Mouse (Mus musculus) brain, embryonic 18.5 days (tissue): ENCODE measurements around the gene Gm37240.

Experiments used
- DNase-seq: peaks from one replicate; pipeline ENCODE4 v3.0.0-alpha.2; 2012; ENCODE audit warnings: low read depth, low spot score

The Gm37240 gene

DNA sequence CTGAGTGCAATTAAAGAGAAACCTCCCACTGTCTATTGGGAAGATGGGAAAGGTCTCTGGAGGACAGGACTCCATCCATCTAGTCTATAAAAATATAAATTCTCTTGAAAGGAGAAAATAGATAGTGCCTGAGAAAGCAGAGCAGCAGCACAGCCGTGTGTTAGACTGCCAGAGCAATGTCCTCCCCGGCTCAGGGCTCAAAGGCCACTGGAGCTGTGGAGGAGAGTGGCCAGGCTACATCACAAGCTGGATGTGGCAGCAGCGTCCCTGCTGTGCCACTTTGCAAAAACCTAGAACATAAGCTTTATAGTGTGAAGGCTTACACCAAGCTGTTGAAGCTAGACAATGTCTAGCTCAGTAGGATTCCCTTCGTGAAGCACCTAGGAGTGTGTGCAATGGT, 138.0 kb downstream of the Gm37240 start:
- DNase-seq, result no peak

DNA sequence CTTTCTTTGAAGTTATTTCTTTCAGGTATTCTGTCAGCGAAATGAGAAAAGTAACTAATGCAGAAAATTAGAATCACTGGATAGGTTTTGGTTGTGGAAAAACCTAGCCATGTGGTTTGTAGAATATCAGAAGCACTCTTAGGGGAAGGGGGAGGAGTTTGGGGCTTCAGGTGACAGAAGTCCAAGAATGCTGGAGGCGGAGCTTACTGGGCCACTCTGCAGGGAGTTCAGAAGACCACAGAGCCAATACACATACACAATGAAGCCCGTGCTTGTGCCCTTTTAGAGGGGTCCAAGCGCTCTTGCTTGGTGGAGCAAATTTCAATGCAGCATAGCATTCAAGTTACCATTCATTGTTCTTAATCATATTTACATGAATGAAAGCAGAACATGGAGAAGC, 138.5 kb downstream of the Gm37240 start:
- no peak for DNase-seq

DNA sequence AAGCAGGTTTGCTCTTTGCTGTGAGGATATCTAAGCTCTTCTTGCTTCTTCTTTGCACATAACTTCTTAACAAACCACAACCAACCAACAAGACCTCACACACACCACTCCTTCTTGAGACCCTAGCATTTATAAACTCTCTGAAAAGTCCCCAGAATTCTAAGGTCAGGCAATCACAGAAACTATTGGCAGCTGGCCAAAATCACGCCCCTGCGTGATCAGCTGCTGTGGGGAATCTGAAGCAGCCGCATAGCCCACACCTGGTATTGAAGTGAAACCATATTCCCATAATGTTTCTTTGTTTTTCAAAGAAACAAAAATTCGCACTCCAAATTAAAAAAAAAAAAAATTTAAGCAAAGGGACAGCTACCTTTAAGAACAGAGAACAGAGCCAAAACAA, 141.2 kb downstream of the Gm37240 start:
- no peak for DNase-seq

DNA sequence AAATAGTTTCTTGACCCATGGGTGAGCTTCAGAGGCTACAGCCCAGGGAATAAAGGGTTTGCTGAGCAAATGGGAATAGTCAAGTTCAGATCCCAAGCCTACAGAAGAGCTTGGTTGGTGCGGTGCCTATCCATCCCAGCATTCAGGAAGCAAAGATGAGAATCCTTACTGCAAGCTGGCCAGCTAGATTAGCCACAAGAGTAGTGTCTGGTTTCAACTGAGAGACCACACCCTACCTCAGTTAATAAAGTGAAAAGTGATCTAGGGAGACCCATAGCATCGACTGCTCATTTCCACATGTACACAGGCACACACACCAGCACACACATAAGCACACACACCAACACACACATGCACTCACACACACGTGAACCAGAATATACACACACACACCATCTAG, 145.6 kb downstream of the Gm37240 start:
- DNase-seq, result no peak

DNA sequence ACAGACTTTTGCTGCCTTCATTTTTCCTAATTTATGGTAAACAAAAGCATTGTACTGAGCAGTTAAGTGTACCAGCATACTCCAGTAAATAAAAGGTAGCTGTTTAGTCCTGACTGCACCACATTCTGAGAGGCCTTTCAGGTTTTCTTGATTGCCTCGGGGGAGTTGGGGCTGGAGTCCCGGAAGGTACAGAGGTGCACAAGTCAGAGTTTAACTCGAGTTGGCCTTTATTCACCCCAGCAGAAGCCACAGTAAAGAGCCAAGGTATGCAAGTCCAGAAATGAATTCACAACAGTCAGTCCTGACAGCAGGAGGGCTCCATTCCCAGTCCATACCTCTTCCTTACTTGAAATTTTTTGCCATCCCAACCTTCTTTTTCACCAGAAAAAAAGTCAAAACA, 148.7 kb downstream of the Gm37240 start:
- DNase-seq, result no peak

DNA sequence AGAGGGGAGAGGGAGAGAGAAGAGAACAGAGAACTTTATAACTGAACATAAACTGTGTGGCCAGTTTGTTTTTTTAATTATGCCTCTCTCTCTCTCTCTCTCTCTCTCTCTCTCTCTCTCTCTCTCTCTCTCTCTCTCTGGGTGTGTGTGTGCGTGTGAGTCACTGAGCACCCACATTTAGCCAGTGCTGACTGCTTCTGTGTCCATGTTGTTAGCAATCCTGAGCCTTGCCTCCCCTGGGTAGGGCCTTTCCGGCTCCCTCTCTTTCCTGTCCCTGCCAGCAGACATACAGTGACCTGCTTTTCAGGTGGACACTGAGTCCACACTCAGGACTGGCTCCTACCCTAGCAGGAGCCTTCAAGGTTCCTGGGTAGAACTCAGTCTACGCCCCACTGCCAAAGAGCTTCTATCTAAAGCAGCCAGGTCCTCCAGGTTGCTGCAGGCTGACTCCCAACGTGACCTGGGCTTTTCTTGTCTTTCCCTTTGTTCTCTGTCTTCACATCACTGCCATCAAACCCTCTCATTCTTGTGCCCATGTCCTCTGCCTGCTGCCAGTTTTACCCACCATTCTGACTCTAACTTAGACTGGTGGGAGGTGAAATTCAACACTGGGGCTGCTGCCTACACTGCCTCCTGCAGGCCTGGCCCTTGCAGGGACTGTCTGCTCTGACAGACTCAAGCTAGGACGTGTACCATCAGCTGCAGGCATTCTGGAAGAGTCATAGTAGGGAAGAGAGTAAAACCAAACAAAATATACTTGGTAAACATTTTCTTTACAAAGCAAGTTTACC, 153.2 kb downstream of the Gm37240 start:
- no peak for DNase-seq

DNA sequence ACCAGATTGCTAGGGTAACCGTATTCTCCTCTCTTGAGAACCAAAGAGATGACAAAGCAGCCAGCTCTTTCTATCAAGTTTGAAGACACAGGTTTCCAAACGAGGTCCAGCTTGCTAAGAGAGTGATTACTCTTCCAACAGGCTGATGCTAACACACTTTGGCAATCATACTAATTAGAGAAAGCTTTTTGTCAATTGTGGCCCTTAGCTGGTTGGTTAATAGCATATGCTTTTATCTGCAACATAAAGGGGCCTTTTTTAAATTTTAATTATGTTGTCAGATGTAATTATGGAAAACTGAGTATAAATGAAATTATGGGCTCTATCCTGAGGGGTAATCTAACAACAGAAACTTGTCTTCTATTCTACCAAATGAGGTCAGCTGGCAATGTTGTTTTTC, 160.1 kb downstream of the Gm37240 start:
- no peak for DNase-seq

DNA sequence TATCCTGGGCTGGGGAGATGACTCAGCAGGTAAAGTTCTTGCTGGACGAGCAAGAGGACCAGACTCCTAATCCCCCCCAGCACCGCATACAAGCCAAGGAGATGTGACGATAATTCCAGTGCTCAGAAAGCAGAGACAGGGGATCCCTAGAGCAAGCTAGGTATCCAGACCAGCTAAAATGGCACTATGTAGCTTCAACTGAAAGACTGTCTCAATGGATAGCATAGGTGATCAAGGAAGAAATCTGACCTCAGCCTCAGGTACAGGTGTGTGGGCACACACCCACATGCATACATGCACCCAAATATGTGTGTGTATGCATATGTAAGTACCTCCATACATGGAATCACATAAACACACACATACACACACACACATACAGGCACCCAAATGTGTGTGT, 161.3 kb downstream of the Gm37240 start:
- no peak for DNase-seq

DNA sequence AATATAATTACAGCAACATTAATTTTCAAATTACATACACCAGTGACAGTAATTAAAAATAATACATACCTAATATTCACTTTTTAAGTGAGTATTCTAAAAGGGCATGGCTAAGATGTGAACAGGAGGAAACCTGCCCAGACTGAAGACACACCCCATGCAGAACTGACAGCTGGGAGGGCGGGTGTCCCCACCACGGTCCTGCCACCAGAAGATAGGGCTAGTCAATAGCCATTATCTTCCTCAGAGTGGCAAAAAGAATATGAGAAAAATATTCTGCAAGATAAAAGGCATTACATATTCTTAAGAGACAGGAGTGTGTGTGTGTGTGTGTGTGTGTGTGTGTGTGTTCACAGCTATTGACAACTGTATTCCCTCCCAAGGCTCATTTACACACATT, 162.2 kb downstream of the Gm37240 start:
- no peak for DNase-seq

DNA sequence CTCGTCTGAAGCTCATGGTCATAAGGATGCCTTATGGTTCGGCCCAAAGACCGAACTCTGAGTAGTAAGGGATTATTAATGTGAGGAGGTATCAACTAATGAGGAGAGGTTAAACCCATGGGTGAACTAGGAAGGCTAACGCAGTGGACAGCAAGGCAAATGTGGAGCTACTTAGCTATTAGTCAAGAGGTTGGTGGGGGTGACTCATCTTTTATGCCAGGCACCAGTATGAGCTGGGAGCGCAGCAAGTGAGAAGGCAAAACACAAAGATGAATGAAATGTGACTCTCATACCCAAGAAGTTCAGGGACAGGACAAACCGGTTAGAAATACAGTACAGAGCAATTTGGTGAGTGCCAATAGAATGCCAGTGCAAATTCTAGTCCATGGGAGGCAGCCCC, 164.7 kb downstream of the Gm37240 start:
- no peak for DNase-seq

DNA sequence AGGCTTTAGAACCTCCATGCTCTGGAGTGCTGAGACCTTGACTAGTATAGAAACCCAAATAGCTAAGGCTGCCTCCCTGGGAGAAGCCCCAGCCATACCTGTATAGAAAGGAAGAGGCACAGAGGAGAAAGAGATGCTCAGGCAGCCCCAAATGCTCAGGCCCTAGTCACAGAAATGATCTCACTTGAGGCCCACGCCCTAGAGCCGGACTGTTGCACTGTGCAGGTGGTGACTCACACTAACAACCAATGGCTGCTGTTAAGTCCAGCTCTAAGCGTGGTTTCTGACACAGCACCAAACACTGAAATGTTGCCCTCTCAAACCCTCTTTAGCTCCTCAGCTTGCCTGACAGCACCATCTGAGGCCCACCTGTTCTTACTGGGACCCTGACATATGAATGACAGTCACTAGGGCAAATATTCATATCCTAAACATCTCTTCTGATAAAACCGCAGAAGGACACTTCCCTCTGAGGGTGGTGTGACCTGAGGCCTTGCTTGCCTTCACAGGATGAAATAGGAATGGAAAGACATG, 171.5 kb downstream of the Gm37240 start:
- no peak for DNase-seq

DNA sequence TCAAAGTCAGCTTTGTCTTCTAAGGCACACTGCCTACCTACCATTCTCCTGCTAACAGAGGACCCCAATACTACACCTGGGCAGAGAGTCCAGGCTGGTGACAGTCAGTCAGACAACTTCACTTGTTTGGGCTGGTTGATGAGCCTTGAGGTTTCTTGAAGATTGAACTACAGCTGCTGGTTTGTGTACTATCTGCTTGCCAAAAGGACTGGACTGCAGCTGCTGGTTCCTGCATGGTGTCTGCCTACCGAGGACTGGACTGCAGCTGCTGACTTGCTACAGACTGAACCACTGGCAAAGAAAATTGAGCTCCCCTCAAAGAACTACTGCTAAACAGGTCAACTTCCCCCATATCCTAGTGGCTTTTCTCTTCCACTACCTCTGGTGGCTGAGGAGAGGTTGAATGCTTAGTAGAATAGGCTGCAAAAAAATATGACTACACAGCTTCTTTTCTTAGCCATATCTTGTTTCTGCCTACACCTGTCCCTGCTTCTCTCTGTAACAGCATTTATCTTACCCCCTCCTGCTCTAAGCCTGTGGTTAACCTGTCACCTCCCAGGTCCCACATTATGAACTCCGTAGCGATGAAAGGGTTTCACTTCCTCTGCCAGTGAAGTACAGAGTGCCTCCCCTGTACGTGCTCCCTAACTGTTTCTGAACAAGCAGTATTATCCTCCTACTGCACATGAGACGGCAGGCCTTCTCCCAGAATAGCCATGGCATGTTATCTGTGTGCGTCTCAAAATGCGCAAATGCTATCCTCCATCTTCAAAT, 173.2 kb downstream of the Gm37240 start:
- DNase-seq, result no peak

DNA sequence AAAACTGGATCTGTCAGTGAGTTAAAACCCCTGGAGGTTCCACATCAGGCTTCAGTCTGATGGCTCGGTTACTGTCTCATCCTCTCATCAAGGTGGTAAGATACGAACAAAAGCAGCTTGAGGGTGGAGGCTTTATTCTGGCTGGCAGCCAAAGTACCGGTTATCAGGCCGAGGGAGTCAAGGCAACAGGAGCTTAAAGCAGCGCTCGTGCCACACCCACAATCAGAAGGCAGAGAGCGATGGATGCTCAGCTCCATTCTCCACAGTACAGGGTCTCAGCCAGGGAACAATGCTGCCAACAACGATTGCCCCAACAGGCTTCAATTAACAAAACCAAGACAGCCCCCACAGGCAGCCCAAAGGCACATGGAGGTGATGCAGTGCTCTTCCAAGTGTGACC, 176.6 kb downstream of the Gm37240 start:
- no peak for DNase-seq

DNA sequence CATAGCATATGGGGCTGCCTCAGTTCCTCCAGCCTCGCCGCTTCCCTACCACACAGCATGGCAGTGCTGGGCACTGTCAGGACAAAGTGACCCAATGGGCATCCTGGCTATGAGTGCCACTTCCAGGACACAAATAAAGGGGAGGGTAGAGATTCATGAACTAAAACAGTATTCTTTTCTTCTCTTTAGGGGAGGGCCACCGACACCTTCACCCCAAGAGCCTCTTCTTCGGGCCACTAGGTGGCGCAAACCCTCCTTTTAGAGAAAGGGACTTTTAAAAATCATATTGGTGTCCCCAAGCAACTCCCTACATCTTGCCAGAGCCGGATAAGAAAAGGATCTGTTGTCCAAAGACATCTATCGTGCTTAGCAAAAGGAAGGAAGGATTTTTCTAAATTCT, 179.9 kb downstream of the Gm37240 start:
- DNase-seq, result no peak

DNA sequence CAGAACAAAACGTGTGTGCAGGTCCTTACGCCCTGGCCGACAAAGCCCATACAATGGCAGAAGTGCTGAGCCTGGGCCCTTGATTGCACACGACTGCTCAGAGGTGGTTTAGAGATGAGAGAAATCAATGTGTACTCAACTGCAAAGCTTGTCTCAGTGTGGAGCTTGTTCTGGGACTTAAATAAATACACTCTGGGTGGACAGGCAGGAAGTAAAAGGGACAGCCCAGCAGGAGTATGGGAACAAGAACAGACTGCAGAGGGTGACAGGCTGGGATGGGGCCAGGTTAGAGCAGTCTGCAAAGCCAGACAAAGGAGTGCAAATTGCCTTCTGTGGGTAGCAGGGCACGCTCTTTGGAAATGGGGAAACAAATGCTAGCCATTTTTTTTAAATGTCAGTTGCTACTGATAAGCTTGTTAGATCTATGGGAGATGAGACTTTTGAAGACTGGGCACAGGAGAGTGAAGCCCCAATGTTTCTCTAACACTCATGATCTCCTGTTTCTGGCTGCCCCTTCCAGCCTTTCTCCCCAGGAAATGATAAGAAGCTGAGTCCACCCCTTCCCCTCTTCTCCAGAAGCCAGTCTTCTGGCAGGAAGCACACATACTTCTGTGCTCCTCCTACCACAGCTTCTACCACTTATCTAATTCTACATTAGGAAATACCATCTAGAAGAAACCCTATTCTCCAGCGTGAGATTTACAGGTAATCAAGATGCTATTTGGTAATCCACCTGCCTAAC, 184.0 kb downstream of the Gm37240 start:
- no peak for DNase-seq

DNA sequence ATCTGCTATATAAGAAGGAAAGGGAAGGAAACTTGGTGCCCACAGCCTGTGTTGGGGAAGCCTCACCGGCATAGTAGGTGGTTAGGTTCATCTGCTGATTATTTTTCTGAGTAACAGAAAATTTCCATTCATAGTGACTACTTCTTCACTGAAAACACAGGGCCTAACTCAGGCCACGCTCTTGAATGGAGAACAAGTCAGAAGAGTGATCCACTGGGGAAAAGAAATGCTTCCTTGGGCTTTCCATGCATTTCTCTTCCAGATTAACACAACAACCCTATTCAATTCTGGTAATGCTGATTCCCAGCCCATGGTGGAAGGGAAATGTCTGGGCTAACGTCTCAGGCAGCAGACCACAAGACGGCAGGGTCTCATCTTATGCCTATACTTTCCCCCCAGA, 188.8 kb downstream of the Gm37240 start:
- no peak for DNase-seq

DNA sequence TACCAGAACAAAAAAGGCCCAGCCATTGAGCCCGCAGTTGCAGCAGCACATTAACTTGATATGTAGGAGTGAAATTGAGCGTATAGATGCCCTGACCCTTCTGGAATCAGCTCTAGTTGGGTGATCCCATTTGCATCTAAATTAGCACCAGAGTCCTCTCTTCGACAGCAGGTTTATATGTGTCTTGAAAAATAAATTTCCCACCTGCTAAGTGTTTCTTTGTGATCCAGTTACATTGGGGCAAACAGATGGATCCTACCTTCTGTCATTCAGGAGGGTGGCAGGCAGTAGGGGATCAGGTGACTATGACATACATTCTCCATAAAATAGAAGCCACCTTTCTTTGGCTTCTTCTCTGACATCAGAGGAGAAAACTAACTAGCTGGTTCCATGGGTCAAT, 192.3 kb downstream of the Gm37240 start:
- DNase-seq, result no peak

DNA sequence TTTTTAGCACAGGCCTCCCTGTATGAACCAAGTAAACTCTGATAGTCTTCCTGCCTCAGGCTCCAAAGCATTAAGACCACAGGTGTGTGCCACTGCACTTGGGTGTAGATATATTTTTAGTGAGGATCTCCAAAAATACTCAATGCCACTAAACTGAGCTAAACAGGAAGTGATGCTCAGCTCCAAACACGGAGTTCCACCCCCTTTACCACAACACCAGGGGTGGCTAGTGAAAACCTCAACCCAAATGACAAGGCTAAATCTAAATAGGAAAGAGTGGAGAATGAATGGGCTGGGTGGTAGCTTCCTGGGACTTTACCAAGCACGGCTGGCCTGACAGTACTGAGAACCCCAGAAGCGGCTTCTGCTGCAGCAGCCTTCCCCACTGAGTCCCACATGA, 194.3 kb downstream of the Gm37240 start:
- no peak for DNase-seq

DNA sequence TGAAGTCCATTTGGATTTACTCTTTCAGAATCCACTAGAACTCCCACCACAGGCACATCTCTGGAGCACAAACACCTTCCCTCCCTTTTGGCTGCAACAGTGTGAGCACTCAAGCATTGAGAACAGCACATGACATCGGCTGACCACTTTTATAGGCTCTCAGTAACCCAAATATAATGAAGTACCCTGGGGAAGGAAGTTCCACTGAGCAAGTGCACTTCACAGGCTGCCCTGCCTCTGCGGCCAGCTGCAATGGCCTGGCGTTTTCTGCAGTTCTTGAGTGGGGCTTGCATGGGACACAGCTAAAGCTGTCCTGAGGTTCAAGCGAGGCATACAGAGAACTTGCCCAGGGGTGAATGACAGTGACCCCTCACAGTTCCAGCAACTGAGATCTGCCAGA, 196.2 kb downstream of the Gm37240 start:
- no peak for DNase-seq

DNA sequence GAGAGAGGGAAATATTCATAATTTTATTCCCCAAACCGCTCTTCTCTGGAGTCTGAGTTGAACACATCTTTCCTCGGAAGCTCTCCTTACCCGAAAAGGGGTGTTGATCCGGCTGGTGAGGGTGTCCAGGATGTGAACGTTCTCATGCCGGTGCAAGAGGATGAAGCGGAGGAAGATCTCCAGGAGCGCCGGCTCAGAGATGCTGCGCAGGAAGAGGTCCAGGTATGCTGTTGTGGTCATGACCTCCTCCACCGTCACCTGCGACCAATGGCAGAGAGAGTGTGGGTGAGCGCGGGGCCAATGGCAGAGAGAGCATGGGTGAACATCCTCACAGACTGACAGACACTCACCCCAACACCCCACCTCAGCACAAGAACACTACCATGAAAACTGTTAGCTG, 199.0 kb downstream of the Gm37240 start:
- DNase-seq, result no peak

DNA sequence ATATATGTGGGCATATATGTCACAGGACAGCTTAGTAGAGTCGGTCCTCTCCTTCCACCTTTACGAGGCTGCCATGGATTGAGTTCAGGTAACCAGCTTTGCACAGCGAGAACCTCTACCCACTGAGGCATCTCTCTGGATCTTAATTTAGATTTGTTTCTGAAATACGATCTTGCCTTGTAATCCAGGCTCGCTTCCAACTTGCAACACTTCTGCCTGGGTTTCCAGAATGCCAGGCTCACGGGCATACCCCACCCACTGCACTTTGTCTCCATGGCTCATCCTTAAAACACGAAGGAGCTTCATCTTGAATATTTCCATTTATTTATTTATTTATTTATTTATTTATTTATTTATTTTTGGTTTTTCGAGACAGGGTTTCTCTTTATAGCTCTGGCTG, 202.0 kb downstream of the Gm37240 start:
- no peak for DNase-seq

DNA sequence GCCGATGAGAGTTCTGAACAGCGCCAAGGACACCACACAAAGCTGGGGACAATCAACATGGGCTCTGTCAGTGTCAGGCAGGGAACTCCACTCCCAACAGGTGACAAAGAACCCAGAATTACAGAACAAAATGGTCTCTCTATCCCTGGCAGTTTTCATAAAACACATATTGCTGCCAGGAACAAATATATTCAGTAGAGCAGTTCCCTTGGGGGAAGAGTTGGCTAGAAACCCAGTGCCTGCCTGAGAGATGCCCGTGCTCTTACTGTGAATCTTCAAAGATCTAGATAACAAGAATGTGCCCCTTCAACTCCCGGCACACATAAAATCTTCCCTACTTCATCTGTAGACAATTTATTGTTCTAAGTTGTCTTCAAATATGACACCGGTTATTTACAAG, 203.7 kb downstream of the Gm37240 start:
- DNase-seq, result no peak
